Mouse (Mus musculus): ENCODE results near the gene Steap3. TPM values are rescaled to one million over a fixed set of nuclear protein-coding genes. Genes with fewer than 3 reads are reported as not detected.

Gene Steap3
- polyA plus RNA-seq, 1 experiment from 2014 or later = 3.2 TPM

- H3K9ac ChIP-seq (replicated peaks; ENCODE audit: low read length) = no peak overlapping the region
- H3K36me3 ChIP-seq (ENCODE audit: control insufficient read depth, insufficient read depth, low read length) = no peaks in the 10 kb centered on the region
- no peak overlapping the region for H3K4me2 ChIP-seq (ENCODE audit: low read length)
- DNase-seq (no peak), ATAC-seq (ENCODE audit: low FRiP score, low TSS enrichment) (no peak)
- no peak overlapping the region for H3K27ac ChIP-seq (replicated peaks; ENCODE audit: low read depth, low read length)
- H3K27me3 ChIP-seq (ENCODE audit: control insufficient read depth, insufficient read depth, low read length) = no peaks in the 10 kb centered on the region
- 87% methylated on average over 6 of the region's 6 CpGs for WGBS
- no peaks in the 10 kb centered on the region for H3K9me3 ChIP-seq (ENCODE audit: control insufficient read depth, low read length)
- H3K4me1 ChIP-seq (ENCODE audit: control insufficient read depth, insufficient read depth, low read length) = no peaks in the 10 kb centered on the region; the same call in 1 of the 2 replicates
- H3K4me3 ChIP-seq (replicated peaks; ENCODE audit: low read depth, low read length) = no peak overlapping the region
Observed at GRCm38 (mm10) chr1:120189206-120189605, 83.3 kb downstream of the Steap3 start.

GRCm38 (mm10) chr1:120187059-120187458, 85.4 kb downstream of the Steap3 start:
- Histone ChIP-seq H3K27ac (replicated peaks; ENCODE audit: low read depth, low read length) (no peak overlapping the region), H3K36me3 (ENCODE audit: control insufficient read depth, insufficient read depth, low read length) (no peaks in the 10 kb centered on the region), H3K4me3 (replicated peaks; ENCODE audit: low read depth, low read length) (no peak overlapping the region), H3K27me3 (ENCODE audit: control insufficient read depth, insufficient read depth, low read length) (no peaks in the 10 kb centered on the region), H3K9ac (replicated peaks; ENCODE audit: low read length) (no peak overlapping the region), H3K9me3 (ENCODE audit: control insufficient read depth, low read length) (no peaks in the 10 kb centered on the region), H3K4me2 (ENCODE audit: low read length) (no peak overlapping the region), H3K4me1 (ENCODE audit: control insufficient read depth, insufficient read depth, low read length) (no peaks in the 10 kb centered on the region; the same call in 1 of the 2 replicates)
- ATAC-seq (ENCODE audit: low FRiP score, low TSS enrichment) (peak; percentile 74), DNase-seq (peak; percentile 79)
- WGBS = 24% methylated on average over 7 of the region's 7 CpGs

- no peak overlapping the region for H3K9ac ChIP-seq (replicated peaks; ENCODE audit: low read length)
- H3K36me3 ChIP-seq (ENCODE audit: control insufficient read depth, insufficient read depth, low read length) = no peaks in the 10 kb centered on the region
- ATAC-seq (ENCODE audit: low FRiP score, low TSS enrichment) (peak; percentile 53; the same call in 1 of the 2 replicates), DNase-seq (no peak)
- no peaks in the 10 kb centered on the region for H3K27me3 ChIP-seq (ENCODE audit: control insufficient read depth, insufficient read depth, low read length)
- H3K4me1 ChIP-seq (ENCODE audit: control insufficient read depth, insufficient read depth, low read length) = no peaks in the 10 kb centered on the region; the same call in 1 of the 2 replicates
- no peak overlapping the region for H3K4me2 ChIP-seq (ENCODE audit: low read length)
- no peak overlapping the region for H3K4me3 ChIP-seq (replicated peaks; ENCODE audit: low read depth, low read length)
- WGBS = 18% methylated on average over 9 of the region's 9 CpGs
- no peak overlapping the region for H3K27ac ChIP-seq (replicated peaks; ENCODE audit: low read depth, low read length)
- H3K9me3 ChIP-seq (ENCODE audit: control insufficient read depth, low read length) = no peaks in the 10 kb centered on the region
Observed at GRCm38 (mm10) chr1:120186655-120187054, 85.8 kb downstream of the Steap3 start.

- WGBS = 29% methylated on average over 6 of the region's 6 CpGs
- peak; percentile 30 for DNase-seq
- peak; percentile 34; the same call in 1 of the 2 replicates for ATAC-seq (ENCODE audit: low FRiP score, low TSS enrichment)
- H3K4me1 ChIP-seq (ENCODE audit: control insufficient read depth, insufficient read depth, low read length) = no peaks in the 10 kb centered on the region; the same call in 1 of the 2 replicates
- H3K4me3 ChIP-seq (replicated peaks; ENCODE audit: low read depth, low read length) = no peak overlapping the region
- no peaks in the 10 kb centered on the region for H3K27me3 ChIP-seq (ENCODE audit: control insufficient read depth, insufficient read depth, low read length)
- H3K27ac ChIP-seq (replicated peaks; ENCODE audit: low read depth, low read length) = peak overlapping the region; percentile 17; the same call in 1 of the 2 replicates
- no peak overlapping the region for H3K4me2 ChIP-seq (ENCODE audit: low read length)
- H3K9ac ChIP-seq (replicated peaks; ENCODE audit: low read length) = no peak overlapping the region
- H3K9me3 ChIP-seq (ENCODE audit: control insufficient read depth, low read length) = no peaks in the 10 kb centered on the region
- H3K36me3 ChIP-seq (ENCODE audit: control insufficient read depth, insufficient read depth, low read length) = no peaks in the 10 kb centered on the region
Observed at GRCm38 (mm10) chr1:120186204-120186603, 86.3 kb downstream of the Steap3 start.

- 89% methylated on average over 8 of the region's 8 CpGs for WGBS
Observed at GRCm38 (mm10) chr1:120177141-120177540, 95.4 kb downstream of the Steap3 start.

GRCm38 (mm10) chr1:120176313-120176712, 96.2 kb downstream of the Steap3 start:
- DNase-seq = peak; percentile 57
- no peak for ATAC-seq (ENCODE audit: low FRiP score, low TSS enrichment)

More at GRCm38 (mm10) chr1:120177141-120177540, 95.4 kb downstream of the Steap3 start:
- H3K27me3 ChIP-seq (ENCODE audit: control insufficient read depth, insufficient read depth, low read length) = no peaks in the 10 kb centered on the region
- no peaks in the 10 kb centered on the region for H3K36me3 ChIP-seq (ENCODE audit: control insufficient read depth, insufficient read depth, low read length)
- peaks cover 6% of the 10 kb centered on the region for H3K4me1 ChIP-seq (ENCODE audit: control insufficient read depth, insufficient read depth, low read length)
- H3K4me3 ChIP-seq (replicated peaks; ENCODE audit: low read depth, low read length) = no peak overlapping the region
- no peak overlapping the region for H3K9ac ChIP-seq (replicated peaks; ENCODE audit: low read length)
- no peak for DNase-seq
- ATAC-seq (ENCODE audit: low FRiP score, low TSS enrichment) = no peak
- H3K27ac ChIP-seq (replicated peaks; ENCODE audit: low read depth, low read length) = no peak overlapping the region
- H3K9me3 ChIP-seq (ENCODE audit: control insufficient read depth, low read length) = no peaks in the 10 kb centered on the region
- H3K4me2 ChIP-seq (ENCODE audit: low read length) = no peak overlapping the region

GRCm38 (mm10) chr1:120174991-120175390, 97.5 kb downstream of the Steap3 start:
- Histone ChIP-seq H3K4me2 (ENCODE audit: low read length) (no peak overlapping the region), H3K4me3 (replicated peaks; ENCODE audit: low read depth, low read length) (no peak overlapping the region), H3K9me3 (ENCODE audit: control insufficient read depth, low read length) (no peaks in the 10 kb centered on the region), H3K27ac (replicated peaks; ENCODE audit: low read depth, low read length) (no peak overlapping the region), H3K36me3 (ENCODE audit: control insufficient read depth, insufficient read depth, low read length) (no peaks in the 10 kb centered on the region), H3K9ac (replicated peaks; ENCODE audit: low read length) (no peak overlapping the region), H3K27me3 (ENCODE audit: control insufficient read depth, insufficient read depth, low read length) (no peaks in the 10 kb centered on the region), H3K4me1 (ENCODE audit: control insufficient read depth, insufficient read depth, low read length) (peaks cover 6% of the 10 kb centered on the region)
- ATAC-seq (ENCODE audit: low FRiP score, low TSS enrichment) = no peak
- 74% methylated on average over 4 of the region's 4 CpGs for WGBS
- no peak for DNase-seq

More at GRCm38 (mm10) chr1:120176313-120176712, 96.2 kb downstream of the Steap3 start:
- peaks cover 6% of the 10 kb centered on the region for H3K4me1 ChIP-seq (ENCODE audit: control insufficient read depth, insufficient read depth, low read length)
- H3K9me3 ChIP-seq (ENCODE audit: control insufficient read depth, low read length) = no peaks in the 10 kb centered on the region
- 25% methylated on average over 14 of the region's 14 CpGs for WGBS
- no peak overlapping the region for H3K27ac ChIP-seq (replicated peaks; ENCODE audit: low read depth, low read length)
- H3K27me3 ChIP-seq (ENCODE audit: control insufficient read depth, insufficient read depth, low read length) = no peaks in the 10 kb centered on the region
- no peak overlapping the region for H3K4me2 ChIP-seq (ENCODE audit: low read length)
- H3K9ac ChIP-seq (replicated peaks; ENCODE audit: low read length) = no peak overlapping the region
- H3K36me3 ChIP-seq (ENCODE audit: control insufficient read depth, insufficient read depth, low read length) = no peaks in the 10 kb centered on the region
- no peak overlapping the region for H3K4me3 ChIP-seq (replicated peaks; ENCODE audit: low read depth, low read length)

- 63% methylated on average over 5 of the region's 5 CpGs for WGBS
- ATAC-seq (ENCODE audit: low FRiP score, low TSS enrichment) = peak; percentile 58; the same call in 1 of the 2 replicates
- Histone ChIP-seq H3K4me3 (replicated peaks; ENCODE audit: low read depth, low read length) (no peak overlapping the region), H3K4me2 (ENCODE audit: low read length) (no peak overlapping the region), H3K9me3 (ENCODE audit: control insufficient read depth, low read length) (no peaks in the 10 kb centered on the region), H3K4me1 (ENCODE audit: control insufficient read depth, insufficient read depth, low read length) (peaks cover 6% of the 10 kb centered on the region), H3K9ac (replicated peaks; ENCODE audit: low read length) (no peak overlapping the region), H3K27ac (replicated peaks; ENCODE audit: low read depth, low read length) (no peak overlapping the region), H3K36me3 (ENCODE audit: control insufficient read depth, insufficient read depth, low read length) (no peaks in the 10 kb centered on the region), H3K27me3 (ENCODE audit: control insufficient read depth, insufficient read depth, low read length) (no peaks in the 10 kb centered on the region)
- DNase-seq = peak; percentile 81
Observed at GRCm38 (mm10) chr1:120171819-120172521, 100.5 kb downstream of the Steap3 start.

GRCm38 (mm10) chr1:120170307-120170706, 102.2 kb downstream of the Steap3 start:
- ATAC-seq (ENCODE audit: low FRiP score, low TSS enrichment) = no peak
- Histone ChIP-seq H3K4me3 (replicated peaks; ENCODE audit: low read depth, low read length) (no peak overlapping the region), H3K27ac (replicated peaks; ENCODE audit: low read depth, low read length) (no peak overlapping the region), H3K27me3 (ENCODE audit: control insufficient read depth, insufficient read depth, low read length) (no peaks in the 10 kb centered on the region), H3K4me1 (ENCODE audit: control insufficient read depth, insufficient read depth, low read length) (no peaks in the 10 kb centered on the region), H3K36me3 (ENCODE audit: control insufficient read depth, insufficient read depth, low read length) (no peaks in the 10 kb centered on the region), H3K9ac (replicated peaks; ENCODE audit: low read length) (no peak overlapping the region), H3K9me3 (ENCODE audit: control insufficient read depth, low read length) (no peaks in the 10 kb centered on the region), H3K4me2 (ENCODE audit: low read length) (no peak overlapping the region)
- 83% methylated on average over 7 of the region's 7 CpGs for WGBS
- no peak for DNase-seq
